17 mouse cellular contexts compared by ENCODE assay signal in the genomic region with DNA sequence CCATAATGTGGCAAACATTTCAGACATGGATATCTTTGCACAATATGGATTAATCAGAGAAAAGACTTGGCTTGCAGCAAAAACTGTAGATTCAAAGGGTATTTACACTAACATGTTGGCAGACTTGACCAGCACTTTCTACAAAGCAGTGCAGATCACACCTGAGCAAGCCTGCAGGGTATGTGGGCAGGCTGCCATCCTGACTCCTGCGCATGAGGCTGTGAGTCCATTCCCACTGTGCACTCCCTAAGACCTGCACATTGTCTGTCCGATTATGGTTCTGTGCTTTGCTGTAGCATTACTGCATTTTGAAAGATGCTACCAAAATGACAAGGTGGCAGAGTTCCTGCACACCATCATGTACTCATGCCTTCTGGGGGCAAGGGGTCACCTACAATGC.
DNase-seq lines count a peak whose midpoint lies in the region; ATAC-seq lines count a peak whose summit lies in the region.
"Had no signal": no experiment of that assay in that cellular context is flagged by ENCODE, and none has a peak within 500 bp of the region (broad histone marks: within the 10 kb centered on the region; RNA-seq: fewer than 3 reads in every experiment).

No protein-coding gene starts in this region.

- H3K27ac ChIP-seq in midbrain, embryonic 13.5 days, result no peak overlapping the region
- H3K27ac ChIP-seq: embryonic facial prominence, embryonic 12.5 days; heart, embryonic 13.5 days; hindbrain, embryonic 15.5 days had no signal

- no peaks in the 10 kb centered on the region for H3K36me3 ChIP-seq in midbrain, embryonic 13.5 days
- H3K36me3 ChIP-seq: embryonic facial prominence, embryonic 12.5 days; heart, embryonic 13.5 days; hindbrain, embryonic 15.5 days had no signal

- peak; percentile 82 for DNase-seq in brain, adult 2 months (ENCODE audit: low read depth, low spot score)
- DNase-seq in cerebellum, adult 11 months, result peak; percentile 62
- peak; percentile 59 for DNase-seq in cerebellum, adult 8-10 months
- DNase-seq in cerebellum, postnatal 14 days, result peak; percentile 67 to 70
- DNase-seq in kidney, postnatal 14 days, result no peak
- DNase-seq: adrenal gland, adult 8-10 months; adrenal gland, postnatal 36 days; forebrain, postnatal 0 days; gastrocnemius, postnatal 14 days; heart, postnatal 36 days; kidney, adult 2 months had no signal

- peaks cover 21% of the 10 kb centered on the region for H3K4me1 ChIP-seq in midbrain, embryonic 13.5 days (replicated peaks)

- ATAC-seq in megakaryocyte-erythroid progenitor cell, adult 5-6 weeks (replicated peaks; ENCODE audit: low FRiP score, low TSS enrichment, poor library complexity, severe bottlenecking), result no peak
- ATAC-seq in midbrain, embryonic 13.5 days, result no peak
- ATAC-seq: forebrain, postnatal 0 days; intestine, embryonic 16.5 days had no signal

- no peak overlapping the region for H3K4me2 ChIP-seq in midbrain, embryonic 13.5 days (replicated peaks)
- H3K4me2 ChIP-seq: embryonic facial prominence, embryonic 12.5 days; heart, embryonic 13.5 days; hindbrain, embryonic 15.5 days had no signal

- WGBS in midbrain, embryonic 13.5 days, result 92% methylated on average over 2 of the region's 2 CpGs

- no peaks in the 10 kb centered on the region for H3K27me3 ChIP-seq in midbrain, embryonic 13.5 days
- H3K27me3 ChIP-seq: embryonic facial prominence, embryonic 12.5 days; heart, embryonic 13.5 days; hindbrain, embryonic 15.5 days had no signal

- H3K4me3 ChIP-seq in midbrain, embryonic 13.5 days (replicated peaks), result no peak overlapping the region
- H3K4me3 ChIP-seq: embryonic facial prominence, embryonic 12.5 days; heart, embryonic 13.5 days; hindbrain, embryonic 15.5 days had no signal

- H3K9ac ChIP-seq in midbrain, embryonic 13.5 days (replicated peaks), result no peak overlapping the region
- H3K9ac ChIP-seq: embryonic facial prominence, embryonic 12.5 days; forebrain, postnatal 0 days; heart, embryonic 13.5 days; hindbrain, embryonic 15.5 days had no signal

- no peaks in the 10 kb centered on the region for H3K9me3 ChIP-seq in midbrain, embryonic 13.5 days
- H3K9me3 ChIP-seq: embryonic facial prominence, embryonic 12.5 days; heart, embryonic 13.5 days; hindbrain, embryonic 15.5 days had no signal
